Mouse (Mus musculus): ENCODE data around the gene Wwc2. TPM values are rescaled to one million over a fixed set of nuclear protein-coding genes. Genes with fewer than 3 reads are reported as not detected.

Wwc2 gene
- total and polyA plus RNA-seq, 2 experiments from 2014 or later = 5.3 to 11.2 TPM

DNA sequence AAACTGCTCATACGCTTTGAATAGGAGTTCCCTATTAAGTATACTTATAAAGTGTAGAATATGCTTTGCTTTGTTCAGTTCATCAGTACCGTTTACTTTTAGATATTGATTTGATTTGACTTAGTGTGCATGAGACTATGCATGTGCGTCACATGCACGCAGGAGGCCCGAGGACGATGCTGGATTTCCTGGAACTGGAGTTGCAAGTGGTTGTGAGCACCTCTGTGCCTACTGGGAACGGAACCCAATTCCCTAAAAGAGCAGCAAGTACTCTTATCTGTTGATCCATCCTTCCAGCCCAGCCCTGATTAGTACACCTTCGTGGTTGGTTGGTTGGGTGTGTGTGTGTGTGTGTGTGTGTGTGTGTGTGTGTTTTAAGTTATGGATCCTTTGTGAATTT, 76.6 kb downstream of the Wwc2 start:
- H3K27ac ChIP-seq = no peak overlapping the region
- no peak overlapping the region for H3K9ac ChIP-seq (replicated peaks; ENCODE audit: low read length)
- no peaks in the 10 kb centered on the region for H3K36me3 ChIP-seq (ENCODE audit: insufficient read depth, low read length)
- ATAC-seq = no peak
- H3K9me3 ChIP-seq (ENCODE audit: low read length) = peaks cover 6% of the 10 kb centered on the region
- H3K27me3 ChIP-seq (ENCODE audit: insufficient read depth, low read length) = no peaks in the 10 kb centered on the region
- H3K4me3 ChIP-seq (ENCODE audit: low read length) = no peak overlapping the region
- H3K4me1 ChIP-seq (ENCODE audit: insufficient read depth, low read length) = no peaks in the 10 kb centered on the region
- TF ChIP-seq CTCF (IDR thresholded peaks at IDR 0.05; ENCODE audit: low read depth) = no peak
- DNase-seq (ENCODE audit: low spot score) = no peak
- 91% methylated on average over 8 of the region's 8 CpGs for WGBS
- no peak overlapping the region for H3K4me2 ChIP-seq (ENCODE audit: low read depth, low read length)

DNA sequence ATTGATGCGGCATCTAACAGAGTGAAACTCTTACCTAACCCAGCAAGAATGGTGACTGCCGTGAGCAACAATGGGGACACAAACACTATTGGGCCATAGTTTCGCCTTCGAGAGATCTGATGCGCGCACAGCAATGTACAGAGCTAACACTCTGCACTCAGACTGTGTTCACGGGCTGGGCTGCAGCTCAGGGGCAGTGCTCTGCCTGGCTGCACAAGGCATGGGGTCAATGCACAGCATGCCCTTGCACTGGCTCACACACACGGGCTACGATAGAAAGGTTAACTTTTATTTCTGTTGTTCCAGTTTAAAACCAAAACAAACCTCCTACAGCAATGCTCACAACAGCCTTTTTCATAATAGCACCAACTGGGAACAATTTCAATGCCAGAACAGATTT, 77.1 kb downstream of the Wwc2 start:
- no peak overlapping the region for H3K4me2 ChIP-seq (ENCODE audit: low read depth, low read length)
- H3K4me1 ChIP-seq (ENCODE audit: insufficient read depth, low read length) = no peaks in the 10 kb centered on the region
- ATAC-seq = no peak
- H3K9me3 ChIP-seq (ENCODE audit: low read length) = peaks cover 6% of the 10 kb centered on the region
- no peak overlapping the region for H3K9ac ChIP-seq (replicated peaks; ENCODE audit: low read length)
- H3K27me3 ChIP-seq (ENCODE audit: insufficient read depth, low read length) = no peaks in the 10 kb centered on the region
- H3K27ac ChIP-seq = no peak overlapping the region
- H3K4me3 ChIP-seq (ENCODE audit: low read length) = no peak overlapping the region
- no peak for DNase-seq (ENCODE audit: low spot score)
- H3K36me3 ChIP-seq (ENCODE audit: insufficient read depth, low read length) = no peaks in the 10 kb centered on the region
- 74% methylated on average over 9 of the region's 9 CpGs for WGBS
- TF ChIP-seq CTCF (IDR thresholded peaks at IDR 0.05; ENCODE audit: low read depth) = no peak

DNA sequence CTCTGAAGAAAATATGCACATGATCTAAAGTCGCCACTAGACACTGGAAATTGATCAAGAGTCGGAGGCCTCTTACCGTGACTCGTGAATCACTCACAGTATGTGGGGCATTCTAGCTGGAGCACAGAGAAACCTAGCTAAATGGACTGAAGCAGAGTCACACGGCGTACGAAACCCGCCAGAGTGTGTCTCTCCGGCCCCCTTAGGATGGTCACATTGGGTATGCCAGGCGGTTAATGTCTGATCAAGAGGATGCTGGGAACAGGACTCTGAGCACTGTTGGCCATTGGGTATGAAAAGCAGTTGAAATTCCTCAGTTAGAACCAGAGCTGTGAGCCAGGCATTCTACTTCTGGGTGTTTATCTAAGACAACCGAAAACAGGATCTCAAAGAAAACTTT, 81.0 kb downstream of the Wwc2 start:
- Histone ChIP-seq H3K36me3 (ENCODE audit: insufficient read depth, low read length) (no peaks in the 10 kb centered on the region), H3K4me2 (ENCODE audit: low read depth, low read length) (no peak overlapping the region), H3K9me3 (ENCODE audit: low read length) (peaks cover 6% of the 10 kb centered on the region), H3K4me1 (ENCODE audit: insufficient read depth, low read length) (no peaks in the 10 kb centered on the region), H3K9ac (replicated peaks; ENCODE audit: low read length) (no peak overlapping the region), H3K27me3 (ENCODE audit: insufficient read depth, low read length) (no peaks in the 10 kb centered on the region), H3K27ac (no peak overlapping the region), H3K4me3 (ENCODE audit: low read length) (no peak overlapping the region)
- DNase-seq (ENCODE audit: low spot score) (no peak), ATAC-seq (no peak)
- WGBS = 98% methylated on average over 11 of the region's 11 CpGs
- TF ChIP-seq CTCF (IDR thresholded peaks at IDR 0.05; ENCODE audit: low read depth) = no peak

DNA sequence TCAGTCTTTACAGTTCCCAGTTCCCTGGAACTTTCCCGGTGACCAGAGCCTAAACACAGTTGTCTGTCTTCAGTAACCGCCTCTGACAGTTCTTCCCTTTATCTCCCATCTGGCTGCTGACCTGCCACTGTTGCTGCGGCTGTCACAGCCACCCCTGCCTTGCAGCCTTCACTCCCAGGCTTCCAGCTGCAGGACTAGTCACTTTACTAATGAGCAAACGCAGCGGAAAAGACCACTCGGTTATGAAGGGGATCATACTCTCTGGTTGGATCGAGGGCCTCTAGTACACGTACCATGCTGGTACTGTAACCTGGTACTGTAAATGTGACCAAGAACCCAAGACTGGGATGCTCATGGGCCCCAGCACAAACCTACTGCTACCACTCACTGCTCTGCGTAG, 83.7 kb downstream of the Wwc2 start:
- 83% methylated on average over 9 of the region's 9 CpGs for WGBS
- H3K4me1 ChIP-seq (ENCODE audit: insufficient read depth, low read length) = no peaks in the 10 kb centered on the region
- no peaks in the 10 kb centered on the region for H3K36me3 ChIP-seq (ENCODE audit: insufficient read depth, low read length)
- H3K9me3 ChIP-seq (ENCODE audit: low read length) = peaks cover 6% of the 10 kb centered on the region
- ATAC-seq (no peak), DNase-seq (ENCODE audit: low spot score) (no peak)
- TF ChIP-seq CTCF (IDR thresholded peaks at IDR 0.05; ENCODE audit: low read depth) = no peak
- H3K4me2 ChIP-seq (ENCODE audit: low read depth, low read length) = no peak overlapping the region
- H3K4me3 ChIP-seq (ENCODE audit: low read length) = no peak overlapping the region
- H3K9ac ChIP-seq (replicated peaks; ENCODE audit: low read length) = no peak overlapping the region
- no peak overlapping the region for H3K27ac ChIP-seq
- H3K27me3 ChIP-seq (ENCODE audit: insufficient read depth, low read length) = no peaks in the 10 kb centered on the region

DNA sequence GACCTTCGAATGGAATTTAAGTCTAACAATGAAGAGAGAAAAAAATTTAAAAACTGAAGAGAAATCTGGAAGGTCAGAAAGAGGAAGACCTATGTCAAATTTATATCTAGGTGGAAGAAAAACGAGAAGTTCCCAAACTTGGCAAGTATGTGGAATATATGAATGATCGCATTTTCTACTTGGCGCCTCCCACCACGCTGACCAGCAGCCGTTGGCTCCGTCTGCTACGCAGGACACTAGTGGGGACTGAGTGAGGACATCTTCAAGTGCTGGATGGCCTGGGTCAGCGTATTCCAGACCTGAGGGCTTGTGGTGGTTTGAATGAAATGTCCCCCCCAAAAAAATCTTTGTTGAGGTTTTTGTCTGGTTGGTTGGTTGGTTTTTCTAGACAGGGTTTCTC, 84.6 kb downstream of the Wwc2 start:
- no peaks in the 10 kb centered on the region for H3K36me3 ChIP-seq (ENCODE audit: insufficient read depth, low read length)
- TF ChIP-seq CTCF (IDR thresholded peaks at IDR 0.05; ENCODE audit: low read depth) = no peak
- H3K9ac ChIP-seq (replicated peaks; ENCODE audit: low read length) = no peak overlapping the region
- WGBS = 97% methylated on average over 9 of the region's 9 CpGs
- no peaks in the 10 kb centered on the region for H3K27me3 ChIP-seq (ENCODE audit: insufficient read depth, low read length)
- H3K27ac ChIP-seq = no peak overlapping the region
- no peak overlapping the region for H3K4me2 ChIP-seq (ENCODE audit: low read depth, low read length)
- H3K9me3 ChIP-seq (ENCODE audit: low read length) = peaks cover 6% of the 10 kb centered on the region
- no peak for ATAC-seq
- no peaks in the 10 kb centered on the region for H3K4me1 ChIP-seq (ENCODE audit: insufficient read depth, low read length)
- no peak overlapping the region for H3K4me3 ChIP-seq (ENCODE audit: low read length)
- no peak for DNase-seq (ENCODE audit: low spot score)

DNA sequence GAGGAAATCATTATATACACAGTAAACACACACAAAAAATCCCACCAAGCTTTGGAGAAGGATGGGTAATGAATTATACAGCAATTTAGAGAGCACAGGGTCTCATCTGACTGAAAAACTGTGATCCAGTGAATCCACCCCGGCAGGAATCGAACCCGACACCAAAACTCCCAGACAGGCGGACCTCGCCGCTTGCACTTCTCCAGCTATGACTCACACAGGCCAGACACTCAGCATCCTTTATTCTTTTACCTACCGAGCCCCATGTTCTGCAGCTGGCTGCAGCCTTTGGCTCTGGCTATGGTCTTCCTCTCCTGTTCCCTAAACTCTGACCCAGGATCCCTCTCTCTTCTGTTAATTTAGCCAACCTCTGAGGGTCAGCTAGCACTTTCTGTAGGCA, 85.5 kb downstream of the Wwc2 start:
- no peak for DNase-seq (ENCODE audit: low spot score)
- no peak for ATAC-seq
- H3K4me1 ChIP-seq (ENCODE audit: insufficient read depth, low read length) = no peaks in the 10 kb centered on the region
- no peak overlapping the region for H3K4me2 ChIP-seq (ENCODE audit: low read depth, low read length)
- H3K27me3 ChIP-seq (ENCODE audit: insufficient read depth, low read length) = no peaks in the 10 kb centered on the region
- TF ChIP-seq CTCF (IDR thresholded peaks at IDR 0.05; ENCODE audit: low read depth) = no peak
- no peak overlapping the region for H3K4me3 ChIP-seq (ENCODE audit: low read length)
- no peaks in the 10 kb centered on the region for H3K36me3 ChIP-seq (ENCODE audit: insufficient read depth, low read length)
- H3K9me3 ChIP-seq (ENCODE audit: low read length) = peaks cover 6% of the 10 kb centered on the region
- no peak overlapping the region for H3K9ac ChIP-seq (replicated peaks; ENCODE audit: low read length)
- 94% methylated on average over 7 of the region's 7 CpGs for WGBS
- H3K27ac ChIP-seq = no peak overlapping the region

DNA sequence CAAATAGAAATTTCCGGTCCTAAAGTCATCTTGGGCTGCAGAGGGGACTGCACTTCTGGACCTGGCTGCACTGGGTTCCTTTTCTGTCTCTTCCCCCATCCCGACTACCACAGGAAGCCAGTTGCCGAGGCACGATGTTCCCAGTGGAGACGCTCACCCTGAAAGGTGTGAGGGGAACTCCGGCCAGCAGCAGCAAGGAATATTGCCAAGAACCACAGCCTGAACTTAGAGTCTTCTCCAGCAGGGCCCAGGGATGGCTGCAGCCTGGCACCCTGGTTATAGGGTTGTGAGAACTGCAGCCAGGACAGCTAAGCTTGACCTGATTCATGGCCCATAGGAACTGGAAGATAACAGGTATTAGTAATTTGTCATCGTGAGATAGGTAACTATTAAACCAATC, 86.7 kb downstream of the Wwc2 start:
- Histone ChIP-seq H3K9ac (replicated peaks; ENCODE audit: low read length) (no peak overlapping the region), H3K4me2 (ENCODE audit: low read depth, low read length) (no peak overlapping the region), H3K27ac (no peak overlapping the region), H3K9me3 (ENCODE audit: low read length) (no peaks in the 10 kb centered on the region), H3K27me3 (ENCODE audit: insufficient read depth, low read length) (no peaks in the 10 kb centered on the region), H3K36me3 (ENCODE audit: insufficient read depth, low read length) (no peaks in the 10 kb centered on the region), H3K4me1 (ENCODE audit: insufficient read depth, low read length) (no peaks in the 10 kb centered on the region), H3K4me3 (ENCODE audit: low read length) (no peak overlapping the region)
- DNase-seq (ENCODE audit: low spot score) (no peak), ATAC-seq (no peak)
- WGBS = 74% methylated on average over 7 of the region's 7 CpGs
- no peak for TF ChIP-seq CTCF (IDR thresholded peaks at IDR 0.05; ENCODE audit: low read depth)

Measured in hindbrain, postnatal 0 days (tissue).